Mouse (Mus musculus) c-Kit-positive CD71-positive TER-119-positive erythroid progenitor cells, embryonic 14.5 days (primary cell): Measurements from ENCODE around the gene Dffb.

ENCODE experiments used
- DNase-seq: peaks from one replicate; pipeline ENCODE4 v3.0.0-alpha.2; 2013; ENCODE audit warnings: low spot score

Gene Dffb

GRCm38 (mm10) chr4:153974431-153975291 lies at the start of gene Dffb, which contains the start of gene Cep104:
TSS of gene Dffb (minus strand) at chr4:153975126.
TSS of gene Cep104 (plus strand) at chr4:153975194.
- DNase-seq: peak; percentile 86

GRCm38 (mm10) chr4:154023754-154024601 lies 49.1 kb upstream of the Dffb start:
- peak; percentile 88 for DNase-seq

GRCm38 (mm10) chr4:154022844-154023243 lies 47.9 kb upstream of the Dffb start:
- no peak for DNase-seq

GRCm38 (mm10) chr4:154022407-154022806 lies 47.5 kb upstream of the Dffb start:
- no peak for DNase-seq

DNA sequence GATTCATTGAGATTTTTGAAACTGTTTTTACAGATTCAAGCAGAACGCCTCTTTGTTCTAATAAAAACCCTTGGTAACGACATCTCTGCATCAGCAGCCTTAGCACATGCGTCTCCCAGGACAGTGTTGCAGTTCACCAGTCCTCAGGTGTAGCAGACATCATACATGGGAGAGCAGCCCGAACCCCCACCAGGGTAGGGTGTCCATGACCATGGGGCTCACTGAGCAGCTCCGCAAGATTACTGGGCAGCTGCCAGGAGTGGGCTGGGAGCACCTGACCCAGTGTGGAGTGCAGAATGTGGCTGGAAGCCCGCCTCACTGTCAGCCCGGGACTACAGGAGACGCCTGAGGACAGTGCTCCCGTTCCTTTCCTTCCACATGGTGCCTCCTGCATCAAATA lies 46.5 kb upstream of the Dffb start:
- DNase-seq: no peak

GRCm38 (mm10) chr4:154019571-154019970 lies 44.6 kb upstream of the Dffb start:
- peak; percentile 57 for DNase-seq

DNA sequence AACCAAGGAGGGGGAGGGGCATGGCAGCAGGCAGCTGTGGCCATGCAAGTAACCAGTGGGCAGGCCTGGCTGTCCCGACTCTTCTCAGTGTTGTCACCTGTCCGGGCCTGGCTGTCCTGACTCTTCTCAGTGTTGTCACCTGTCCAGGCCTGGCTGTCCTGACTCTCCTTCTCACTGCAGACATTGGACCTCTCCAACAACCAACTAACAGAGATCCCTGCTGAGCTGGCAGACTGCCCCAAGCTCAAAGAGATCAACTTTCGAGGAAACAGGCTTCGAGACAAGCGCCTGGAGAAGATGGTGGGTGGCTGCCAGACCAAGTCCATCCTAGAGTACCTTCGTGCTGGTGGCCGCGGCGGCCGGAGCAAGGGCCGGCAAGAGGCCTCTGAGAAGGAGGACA lies 40.5 kb upstream of the Dffb start:
- no peak for DNase-seq

DNA sequence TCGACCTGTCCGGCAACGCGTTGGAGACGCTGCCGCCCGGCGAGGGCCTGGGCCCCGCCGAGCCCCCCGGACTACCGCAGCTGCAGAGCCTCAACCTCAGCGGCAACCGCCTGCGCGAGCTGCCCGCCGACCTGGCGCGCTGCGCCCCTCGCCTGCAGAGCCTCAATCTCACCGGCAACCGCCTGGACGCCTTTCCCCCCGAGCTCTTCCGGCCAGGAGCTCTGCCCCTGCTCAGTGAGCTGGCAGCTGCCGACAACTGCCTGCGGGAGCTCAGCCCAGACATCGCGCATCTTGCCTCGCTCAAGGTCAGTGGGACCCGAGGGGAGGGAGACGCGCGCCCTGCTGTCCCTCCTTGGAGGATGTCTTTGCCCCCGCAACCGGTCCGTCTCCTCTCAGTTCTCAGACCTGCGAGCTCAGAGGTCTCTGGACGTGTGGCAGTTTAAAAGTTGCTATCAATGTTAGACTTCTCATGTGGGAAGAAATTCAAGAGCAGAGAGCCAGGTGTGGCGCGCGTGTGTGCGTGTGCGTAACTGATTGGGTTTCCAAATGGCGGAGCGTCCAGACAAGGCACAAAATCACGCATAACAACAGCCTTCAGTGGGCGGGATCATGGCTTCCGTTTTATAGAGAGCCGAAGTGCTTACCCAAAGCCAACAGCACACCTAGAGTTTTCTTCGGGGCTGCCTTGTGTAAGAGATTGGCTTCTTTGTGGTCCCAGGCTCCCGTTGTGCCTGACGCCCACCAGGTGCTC lies 37.4 kb upstream of the Dffb start:
- no peak for DNase-seq

- DNase-seq: peak; percentile 73
Observed at GRCm38 (mm10) chr4:154011646-154012089, 36.7 kb upstream of the Dffb start, which contains the start of gene Lrrc47. TSS of gene Lrrc47 (plus strand) at chr4:154011731.

DNA sequence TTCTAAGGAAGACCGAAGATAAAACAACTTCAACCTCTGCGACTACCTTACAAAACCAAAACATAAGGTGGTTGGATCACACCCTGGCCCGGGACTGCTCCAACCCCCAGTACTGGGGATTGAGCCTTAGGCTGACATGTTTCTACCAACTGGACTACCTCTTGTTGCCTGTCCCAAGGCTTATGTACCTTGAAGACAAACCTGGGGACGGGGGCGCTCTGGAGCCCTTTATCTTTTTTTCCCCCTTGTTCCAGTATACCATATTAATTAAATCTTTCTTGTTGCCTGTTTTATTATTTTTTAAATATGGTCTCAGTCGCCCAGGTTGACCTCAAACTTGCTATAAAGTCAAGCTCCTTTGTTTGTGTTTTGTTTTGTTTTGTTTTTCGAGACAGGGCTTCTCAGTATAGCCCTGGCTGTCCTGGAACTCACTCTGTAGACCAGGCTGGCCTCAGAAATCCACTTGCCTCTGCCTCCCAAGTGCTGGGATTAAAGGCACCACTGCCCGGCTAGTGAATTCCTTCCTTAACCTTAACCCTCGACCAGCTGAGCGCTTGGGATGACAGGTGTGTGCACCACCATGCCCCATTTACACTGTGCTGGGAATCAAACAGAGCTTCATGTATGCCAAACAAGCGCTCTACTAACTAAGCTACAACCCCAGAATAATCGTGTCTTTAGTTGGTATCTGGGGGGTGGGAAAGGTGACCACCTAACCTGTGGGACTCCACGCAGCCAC lies 36.1 kb upstream of the Dffb start:
- no peak for DNase-seq

GRCm38 (mm10) chr4:154007759-154008158 lies 32.8 kb upstream of the Dffb start:
- DNase-seq: no peak

- DNase-seq: no peak
Observed at GRCm38 (mm10) chr4:154006264-154006663, 31.3 kb upstream of the Dffb start.

- no peak for DNase-seq
Observed at GRCm38 (mm10) chr4:154005488-154005887, 30.6 kb upstream of the Dffb start.

DNA sequence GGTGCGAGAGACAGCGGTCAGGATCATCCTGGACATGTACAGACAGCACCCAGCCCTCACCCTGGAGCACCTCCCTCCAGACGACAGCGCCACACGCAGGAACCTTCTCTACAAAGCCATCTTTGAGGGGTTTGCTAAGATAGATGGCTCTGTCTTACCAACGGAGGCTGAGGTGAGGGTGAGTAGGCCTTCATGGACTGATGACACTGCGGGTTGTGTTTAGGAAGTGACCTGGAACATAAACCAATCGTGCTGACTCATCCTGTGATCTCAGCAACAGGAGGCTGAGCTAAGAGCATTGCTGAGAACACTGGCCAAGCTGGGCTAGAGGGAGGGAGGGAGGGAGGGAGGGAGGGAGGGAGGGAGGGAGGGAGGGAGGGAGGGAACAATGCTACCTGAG lies 18.6 kb upstream of the Dffb start:
- no peak for DNase-seq

DNA sequence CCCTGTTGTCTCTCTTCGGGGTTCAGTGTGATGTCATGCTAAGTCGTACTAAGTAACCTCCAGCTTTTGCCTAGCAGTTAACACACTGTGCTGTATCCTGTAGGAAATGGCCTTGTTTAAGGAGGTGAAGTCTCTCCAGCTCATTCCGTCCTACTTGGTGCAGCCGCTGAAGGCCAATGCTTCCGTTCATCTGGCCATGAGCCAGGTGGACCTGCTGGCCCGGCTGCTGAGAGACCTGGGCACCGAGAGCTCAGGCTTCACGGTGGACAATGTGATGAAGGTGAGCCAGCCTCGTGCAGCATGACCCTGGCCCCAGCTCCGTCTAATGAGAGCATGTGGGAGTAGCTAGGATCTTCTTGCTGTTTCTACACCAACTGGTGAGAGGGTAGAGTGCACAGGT lies 17.8 kb upstream of the Dffb start:
- no peak for DNase-seq

DNA sequence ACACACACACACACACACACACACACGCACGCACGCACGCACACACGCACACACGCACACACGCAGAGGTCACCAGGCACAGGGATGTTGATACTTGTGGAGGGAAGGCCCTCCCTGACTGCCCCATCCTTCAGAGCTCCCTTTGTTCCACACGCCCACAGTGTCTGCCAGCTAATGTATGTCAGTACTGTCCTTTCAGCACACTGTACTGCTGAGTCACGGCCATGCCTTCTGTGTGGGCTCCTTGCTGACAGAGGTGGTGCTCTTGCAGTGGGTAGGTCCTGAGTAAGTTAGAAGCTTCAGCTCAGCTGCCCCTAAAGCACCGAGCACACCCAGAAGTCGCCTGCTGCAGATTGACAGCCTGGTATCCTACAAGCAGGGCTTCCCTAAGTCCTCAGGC lies 5.5 kb upstream of the Dffb start:
- DNase-seq: no peak

DNA sequence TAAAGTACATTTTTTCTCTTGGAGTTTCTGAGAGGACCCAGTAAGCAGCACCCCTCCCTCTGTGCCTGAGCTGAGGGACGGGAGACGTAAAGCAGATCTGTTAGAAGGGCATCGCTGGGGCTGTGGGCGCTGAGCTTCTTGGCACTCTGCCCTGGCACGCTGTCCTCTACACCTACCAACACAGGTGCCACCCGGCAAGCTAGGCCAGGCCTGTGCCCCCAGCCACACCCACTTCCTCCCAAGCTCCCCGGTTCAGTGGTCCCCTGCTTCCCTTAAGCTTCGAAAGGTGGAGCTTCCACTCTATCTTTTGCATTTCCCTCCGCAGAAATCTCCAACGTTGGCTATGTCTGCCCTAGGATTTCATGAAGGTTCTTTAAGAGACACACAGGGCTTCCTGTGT lies 4.3 kb upstream of the Dffb start:
- DNase-seq: no peak

- DNase-seq: no peak
Observed at GRCm38 (mm10) chr4:153975768-153976167, 842 bp upstream of the Dffb start.

GRCm38 (mm10) chr4:153975292-153975662 lies 351 bp upstream of the Dffb start:
- DNase-seq: no peak

DNA sequence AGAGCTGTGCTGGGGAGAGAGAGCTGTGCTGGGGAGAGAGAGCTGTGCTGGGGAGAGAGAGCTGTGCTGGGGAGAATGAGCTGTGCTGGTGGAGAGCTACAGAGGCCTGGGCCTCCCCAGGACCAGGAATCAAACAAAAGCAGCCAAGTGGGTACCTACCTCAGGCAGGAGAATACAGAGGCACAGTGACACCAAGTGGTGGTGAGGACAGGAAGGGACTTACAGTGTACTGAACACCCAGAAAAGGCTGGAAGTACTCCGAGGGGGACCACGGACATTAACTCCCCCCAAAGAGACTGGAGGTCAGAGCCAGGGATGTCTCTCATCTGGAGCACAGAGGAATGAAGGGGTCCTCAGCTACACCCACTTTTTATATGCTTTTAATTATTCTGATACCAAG lies 6.9 kb downstream of the Dffb start:
- DNase-seq: no peak

GRCm38 (mm10) chr4:153967556-153967955 lies 7.4 kb downstream of the Dffb start:
- no peak for DNase-seq

GRCm38 (mm10) chr4:153966651-153967050 lies 8.3 kb downstream of the Dffb start:
- DNase-seq: no peak
